Mouse (Mus musculus): Measurements from ENCODE around the gene Gm14781. TPM values are rescaled to one million over a fixed set of nuclear protein-coding genes. Genes with fewer than 3 reads are reported as not detected.
"Not testable (repeated sequence)": the region's sequence is repeated elsewhere in the genome, so short reads cannot be mapped to it uniquely, and the experiment has no call there.

Gene Gm14781
- not detected in 2 replicates for polyA plus RNA-seq (2012; ENCODE audit: insufficient read depth, insufficient read length, low replicate concordance, missing spikeins)

DNA sequence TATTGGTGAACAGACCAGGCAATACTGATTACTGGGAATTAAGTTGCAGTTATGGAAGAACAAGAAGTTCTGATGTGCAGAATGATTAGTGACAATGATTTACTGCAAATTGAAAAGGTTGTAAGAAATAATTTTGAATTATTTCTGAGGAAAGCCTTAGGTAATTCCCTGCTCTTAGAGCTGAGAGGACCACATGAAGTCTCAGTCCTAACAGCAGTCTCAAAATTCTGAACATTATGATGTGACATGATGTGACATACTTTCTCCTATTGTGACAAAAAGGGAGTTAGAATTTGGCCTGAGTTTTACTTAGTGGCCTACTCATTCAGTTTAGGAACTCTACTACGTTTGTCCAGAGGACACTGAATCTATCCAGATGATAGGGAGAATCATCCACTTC, at the start of gene Gm14781:
Gene Gm14781, plus strand, starts transcription at position 301 of the 400 bp plus-strand sequence.
- not testable (repeated sequence) for H3K27ac ChIP-seq (ENCODE audit: insufficient read depth, low read depth, low read length); H3K4me1 ChIP-seq (ENCODE audit: control insufficient read depth, insufficient read depth, low read length); H3K4me3 ChIP-seq (ENCODE audit: insufficient read depth, low read depth, low read length)
- WGBS, result 72% methylated on average over 1 of the region's 1 CpGs

DNA sequence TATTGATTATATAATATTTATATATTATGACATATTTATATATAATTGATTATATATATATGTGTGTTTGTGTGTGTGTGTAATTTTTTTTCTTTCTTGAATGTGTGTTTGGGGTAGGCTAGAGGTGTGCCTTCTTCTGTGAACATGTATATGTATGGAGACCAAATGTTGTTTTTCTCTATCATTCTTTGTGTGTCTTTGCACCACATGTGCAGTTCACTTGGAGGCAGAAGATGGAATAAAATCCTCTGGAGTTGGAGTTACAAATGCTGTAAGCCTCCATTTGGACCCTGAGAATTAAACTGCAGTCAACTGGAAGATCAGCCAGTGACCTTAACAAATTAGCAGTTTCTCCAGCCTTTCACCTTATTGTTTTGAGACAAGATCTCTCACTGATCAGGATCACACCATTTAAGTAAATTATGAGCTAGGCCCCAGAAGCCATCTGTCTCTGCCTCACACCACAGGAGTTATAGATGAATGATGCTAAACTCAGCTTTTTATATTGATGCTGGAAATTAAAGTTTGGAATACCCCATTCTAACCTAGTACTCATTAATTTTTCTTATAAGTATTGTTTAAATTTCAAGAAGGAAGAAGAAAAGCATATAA, 23.1 kb downstream of the Gm14781 start:
- H3K4me1 ChIP-seq (ENCODE audit: control insufficient read depth, insufficient read depth, low read length); H3K4me3 ChIP-seq (ENCODE audit: insufficient read depth, low read depth, low read length); H3K27ac ChIP-seq (ENCODE audit: insufficient read depth, low read depth, low read length): not testable (repeated sequence)

Other genes starting within 250 kb of the Gm14781 start
- not detected in 2 replicates for gene Gm5072, start 239.7 kb upstream of the Gm14781 start, polyA plus RNA-seq (2012; ENCODE audit: insufficient read depth, insufficient read length, low replicate concordance, missing spikeins)
- not detected in 2 replicates for gene Gm8914, start 152.1 kb upstream of the Gm14781 start, polyA plus RNA-seq (2012; ENCODE audit: insufficient read depth, insufficient read length, low replicate concordance, missing spikeins)
- gene 1700084M14Rik, start 56.3 kb upstream of the Gm14781 start, polyA plus RNA-seq (2012; ENCODE audit: insufficient read depth, insufficient read length, low replicate concordance, missing spikeins), result not detected in 2 replicates
- not detected in 2 replicates for gene Mageb5, start 150.8 kb downstream of the Gm14781 start, polyA plus RNA-seq (2012; ENCODE audit: insufficient read depth, insufficient read length, low replicate concordance, missing spikeins)